Mouse (Mus musculus): ENCODE data around the gene Tbc1d4.
"Not testable (repeated sequence)": the region's sequence is repeated elsewhere in the genome, so short reads cannot be mapped to it uniquely, and the experiment has no call there.

Gene Tbc1d4

GRCm38 (mm10) chr14:101596691-101597090 is 12.3 kb downstream of the Tbc1d4 start:
- no peak for ATAC-seq (ENCODE audit: insufficient number of reproducible peaks, low FRiP score, low TSS enrichment)

GRCm38 (mm10) chr14:101595301-101596080 is 13.5 kb downstream of the Tbc1d4 start:
- ATAC-seq (ENCODE audit: insufficient number of reproducible peaks, low FRiP score, low TSS enrichment), result no peak

- no peak for ATAC-seq (ENCODE audit: insufficient number of reproducible peaks, low FRiP score, low TSS enrichment)
These were observed 15.0 kb downstream of the Tbc1d4 start for GRCm38 (mm10) chr14:101594001-101594400.

- ATAC-seq (ENCODE audit: insufficient number of reproducible peaks, low FRiP score, low TSS enrichment), result no peak
These were observed 15.7 kb downstream of the Tbc1d4 start for GRCm38 (mm10) chr14:101593340-101593739.

GRCm38 (mm10) chr14:101591101-101591500 is 17.9 kb downstream of the Tbc1d4 start:
- ATAC-seq (ENCODE audit: insufficient number of reproducible peaks, low FRiP score, low TSS enrichment), result peak; percentile 63

- not testable (repeated sequence) for ATAC-seq (ENCODE audit: insufficient number of reproducible peaks, low FRiP score, low TSS enrichment)
These were observed 20.6 kb downstream of the Tbc1d4 start for GRCm38 (mm10) chr14:101588209-101588991.

- not testable (repeated sequence) for ATAC-seq (ENCODE audit: insufficient number of reproducible peaks, low FRiP score, low TSS enrichment)
These were observed 21.5 kb downstream of the Tbc1d4 start for GRCm38 (mm10) chr14:101587366-101588040.

- peak; percentile 88 for ATAC-seq (ENCODE audit: insufficient number of reproducible peaks, low FRiP score, low TSS enrichment)
These were observed 22.9 kb downstream of the Tbc1d4 start for GRCm38 (mm10) chr14:101586096-101586495.

- no peak for ATAC-seq (ENCODE audit: insufficient number of reproducible peaks, low FRiP score, low TSS enrichment)
These were observed 33.3 kb downstream of the Tbc1d4 start for GRCm38 (mm10) chr14:101575651-101576050.

GRCm38 (mm10) chr14:101574536-101574935 is 34.5 kb downstream of the Tbc1d4 start:
- no peak for ATAC-seq (ENCODE audit: insufficient number of reproducible peaks, low FRiP score, low TSS enrichment)

- no peak for ATAC-seq (ENCODE audit: insufficient number of reproducible peaks, low FRiP score, low TSS enrichment)
These were observed 35.8 kb downstream of the Tbc1d4 start for GRCm38 (mm10) chr14:101573107-101573614.

GRCm38 (mm10) chr14:101568828-101569227 is 40.2 kb downstream of the Tbc1d4 start:
- ATAC-seq (ENCODE audit: insufficient number of reproducible peaks, low FRiP score, low TSS enrichment), result 0 out of 2 replicates have a peak, but pooled peaks have one; percentile 48

- no peak for ATAC-seq (ENCODE audit: insufficient number of reproducible peaks, low FRiP score, low TSS enrichment)
These were observed 42.3 kb downstream of the Tbc1d4 start for GRCm38 (mm10) chr14:101566717-101567116.

- no peak for ATAC-seq (ENCODE audit: insufficient number of reproducible peaks, low FRiP score, low TSS enrichment)
These were observed 43.3 kb downstream of the Tbc1d4 start for GRCm38 (mm10) chr14:101565661-101566060.

- peak; percentile 89 for ATAC-seq (ENCODE audit: insufficient number of reproducible peaks, low FRiP score, low TSS enrichment)
These were observed 47.7 kb downstream of the Tbc1d4 start for GRCm38 (mm10) chr14:101561251-101561701.

- no peak for ATAC-seq (ENCODE audit: insufficient number of reproducible peaks, low FRiP score, low TSS enrichment)
These were observed 49.5 kb downstream of the Tbc1d4 start for GRCm38 (mm10) chr14:101559446-101559845.

GRCm38 (mm10) chr14:101548885-101549573 is 60.0 kb downstream of the Tbc1d4 start:
- no peak for ATAC-seq (ENCODE audit: insufficient number of reproducible peaks, low FRiP score, low TSS enrichment)

- ATAC-seq (ENCODE audit: insufficient number of reproducible peaks, low FRiP score, low TSS enrichment), result no peak
These were observed 67.1 kb downstream of the Tbc1d4 start for GRCm38 (mm10) chr14:101541863-101542262.

- no peak for ATAC-seq (ENCODE audit: insufficient number of reproducible peaks, low FRiP score, low TSS enrichment)
These were observed 67.8 kb downstream of the Tbc1d4 start for GRCm38 (mm10) chr14:101541141-101541540.

- no peak for ATAC-seq (ENCODE audit: insufficient number of reproducible peaks, low FRiP score, low TSS enrichment)
These were observed 68.5 kb downstream of the Tbc1d4 start for GRCm38 (mm10) chr14:101540466-101540865.
